Mouse (Mus musculus) kidney, embryonic 16.5 days (tissue): ENCODE results near the gene Hdac9. TPM values are rescaled to one million over a fixed set of nuclear protein-coding genes. Genes with fewer than 3 reads are reported as not detected.

Experiments
- polyA plus RNA-seq: library from polyadenylated mRNA; unstranded; fragments of >200 nt; fragmentation: Nextera tagmentation; extraction: Ambion mirVana; gene quantifications from 2 replicates; pipeline ENCODE4 v1.2.1, GENCODE M21; 2015

Hdac9 gene
- polyA plus RNA-seq, 1 experiment from 2014 or later: 3.9 TPM

Other genes starting within 250 kb of the Hdac9 start
- not detected in 2 replicates for gene Prps1l1, start 67.7 kb upstream of the Hdac9 start, polyA plus RNA-seq
- 27.0 and 27.5 TPM in 2 replicates for gene Snx13, start 130.1 kb upstream of the Hdac9 start, polyA plus RNA-seq